Mouse (Mus musculus) megakaryocyte, embryonic 14.5 days (primary cell): Measurements from ENCODE around the gene AK157302.

Experiments used
- FLI1 ChIP-seq: IDR thresholded peaks from 2 replicates; pipeline ENCODE4 v1.6.1; 2012; ENCODE audit warnings: low read length, inconsistent platforms, mixed read lengths
- GATA1 ChIP-seq: IDR thresholded peaks from 3 replicates; pipeline ENCODE4 v1.6.1; 2012; ENCODE audit warnings: mixed read lengths, low read length, inconsistent platforms, borderline replicate concordance

DNA sequence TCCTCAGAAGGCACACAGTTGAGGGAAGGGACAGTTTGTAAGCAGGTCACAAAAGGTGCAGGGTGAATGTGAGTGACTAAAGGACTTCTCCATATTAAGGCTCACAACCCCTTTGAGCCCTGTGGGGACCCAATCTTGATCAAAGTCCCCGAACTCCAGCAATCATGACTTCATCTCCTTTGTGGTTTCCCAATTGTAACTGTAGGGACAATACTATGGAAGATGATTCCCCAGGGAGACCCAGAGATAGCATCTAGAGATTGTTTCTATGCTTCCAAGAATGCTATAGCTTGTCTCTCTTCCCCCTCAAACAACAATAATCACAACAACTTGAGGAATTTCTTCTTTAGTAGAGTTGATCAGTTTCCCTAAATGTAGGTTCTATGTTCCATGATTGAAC lies 47.7 kb downstream of the AK157302 start, which contains the start of gene Olfr1366:
- TF ChIP-seq FLI1 (no peak), GATA1 (no peak)
